Mouse (Mus musculus): ENCODE measurements around the gene Syt3.
A peak's percentile ranks its signal among the peaks of the same experiment; 100 is the strongest.

Syt3 gene

DNA sequence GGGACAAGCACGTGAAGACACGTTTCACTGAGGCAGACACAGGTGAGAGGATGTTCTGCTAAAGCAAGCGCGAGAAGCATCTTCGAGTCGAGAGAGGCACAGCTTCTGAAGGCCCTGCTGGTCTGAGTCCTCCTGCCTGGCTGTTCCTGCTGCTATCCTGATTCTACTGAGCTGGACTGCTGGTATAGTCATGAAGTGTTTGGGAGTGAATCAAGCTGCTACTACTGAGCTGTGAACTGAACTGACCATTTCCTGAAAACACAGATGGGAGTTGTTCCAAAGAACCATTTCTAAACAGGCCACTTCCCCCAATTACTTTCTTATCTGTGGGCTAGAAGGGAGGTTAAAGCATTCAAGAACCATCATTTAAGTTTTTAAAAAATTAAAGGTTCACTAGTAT, 29.4 kb downstream of the Syt3 start:
- DNase-seq = no peak

DNA sequence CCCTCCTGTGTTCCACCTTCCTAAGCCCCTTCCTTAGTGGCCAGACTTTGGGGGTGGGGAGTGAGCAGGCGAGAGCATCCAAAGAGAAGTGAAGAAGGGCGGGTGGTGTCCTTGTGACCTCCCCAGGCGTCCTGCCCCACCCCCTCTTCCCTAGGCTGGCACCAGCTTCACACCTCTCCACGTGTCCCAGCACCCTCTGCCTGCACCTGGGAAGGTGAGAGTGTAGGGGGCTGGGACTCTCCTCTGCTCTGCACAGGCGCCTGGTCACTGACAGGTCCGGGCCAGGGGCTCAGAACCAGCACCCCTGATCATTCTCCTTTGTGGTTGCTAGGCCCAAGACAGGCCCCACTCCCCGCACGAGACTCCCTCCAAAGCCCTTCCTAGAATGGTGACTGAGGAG, 43.8 kb downstream of the Syt3 start:
- no peak for DNase-seq

GRCm38 (mm10) chr7:44428171-44428950, 44.5 kb downstream of the Syt3 start:
- no peak for DNase-seq

GRCm38 (mm10) chr7:44428968-44429521, 45.1 kb downstream of the Syt3 start, which contains the start of gene Lrrc4b:
Lrrc4b (plus strand) TSS chr7:44429018.
- no peak for DNase-seq

GRCm38 (mm10) chr7:44429534-44430488, 45.9 kb downstream of the Syt3 start:
- no peak for DNase-seq

DNA sequence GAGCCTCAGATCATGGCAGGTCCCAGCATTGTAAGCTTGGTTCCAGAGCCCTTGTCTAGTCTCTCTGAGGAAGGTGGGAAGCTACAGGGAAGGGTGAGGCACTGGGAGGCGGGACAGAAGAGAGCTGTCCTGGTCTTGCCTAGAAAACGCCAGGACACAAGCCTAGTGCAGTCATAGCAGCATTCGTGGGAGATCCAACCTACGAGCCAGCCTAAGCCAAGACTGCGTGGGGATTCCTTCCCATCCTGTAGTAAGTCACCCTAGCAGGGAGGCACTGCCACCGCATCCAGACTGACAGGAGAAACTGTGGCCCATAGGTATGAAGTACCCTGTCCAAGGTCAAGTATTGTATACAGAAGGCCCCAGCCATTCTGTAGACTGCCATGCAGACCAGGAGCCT, 48.6 kb downstream of the Syt3 start:
- DNase-seq = no peak

DNA sequence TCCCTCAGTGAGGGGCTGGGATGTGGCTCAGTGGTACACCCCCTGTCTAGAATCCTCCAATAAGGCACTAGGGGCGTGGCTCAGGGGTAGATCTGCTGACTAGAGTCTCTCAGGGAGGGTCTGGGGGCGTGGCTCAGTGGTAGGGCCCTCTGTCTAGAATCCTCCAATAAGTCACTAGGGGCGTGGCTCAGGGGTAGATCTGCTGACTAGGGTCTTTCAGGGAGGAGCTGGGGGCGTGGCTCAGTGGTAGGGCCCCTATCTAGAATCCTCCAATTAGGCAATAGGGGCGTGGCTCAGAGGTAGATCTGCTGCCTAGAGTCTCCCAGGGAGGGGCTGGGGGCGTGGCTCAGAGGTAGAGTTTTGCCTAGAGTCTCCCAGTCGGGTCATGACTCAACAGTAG, 49.5 kb downstream of the Syt3 start:
- peak; percentile 88 for DNase-seq

DNA sequence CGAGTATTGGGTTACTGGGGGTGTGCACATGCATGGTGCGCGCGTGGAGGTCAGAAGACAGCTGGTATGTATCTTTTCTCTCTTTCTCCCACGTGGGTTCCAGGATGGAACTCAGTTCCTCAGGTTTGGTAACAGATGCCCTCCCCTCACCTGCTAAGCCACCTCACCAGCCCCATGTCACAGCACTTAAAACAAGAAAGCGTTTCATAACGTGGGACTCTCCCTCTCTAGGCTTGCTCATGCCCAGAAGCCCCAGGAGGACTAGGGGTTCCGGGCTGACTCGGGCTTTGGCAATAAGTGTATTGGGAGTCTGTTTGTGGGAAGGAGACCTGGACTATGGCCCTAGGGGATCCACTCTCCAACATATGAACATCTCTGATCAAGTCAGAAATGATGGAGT, 50.2 kb downstream of the Syt3 start:
- DNase-seq = no peak

DNA sequence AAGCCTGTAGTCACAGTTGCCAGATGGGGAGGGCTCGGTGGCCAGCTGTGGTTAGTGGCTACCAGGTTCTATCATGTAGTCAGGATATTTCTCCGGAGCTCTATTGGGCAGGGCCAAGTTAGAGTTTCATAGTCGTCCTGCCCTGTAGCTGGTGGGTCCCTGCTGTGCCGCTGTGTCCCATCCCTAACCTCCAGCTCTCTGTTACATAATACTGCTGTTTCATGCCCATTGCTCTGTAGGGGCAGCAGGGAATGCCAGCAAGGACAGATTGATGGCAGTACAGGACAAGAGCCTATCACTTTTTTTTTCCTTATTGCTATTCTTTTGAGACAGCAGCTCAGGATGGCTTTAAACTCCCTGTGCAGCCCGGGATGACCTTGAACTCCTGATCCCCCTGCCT, 51.9 kb downstream of the Syt3 start:
- DNase-seq = no peak

GRCm38 (mm10) chr7:44436267-44436666, 52.4 kb downstream of the Syt3 start:
- DNase-seq = no peak

GRCm38 (mm10) chr7:44437188-44437587, 53.3 kb downstream of the Syt3 start:
- DNase-seq = no peak

- no peak for DNase-seq
These were observed 54.0 kb downstream of the Syt3 start for GRCm38 (mm10) chr7:44437933-44438332.

DNA sequence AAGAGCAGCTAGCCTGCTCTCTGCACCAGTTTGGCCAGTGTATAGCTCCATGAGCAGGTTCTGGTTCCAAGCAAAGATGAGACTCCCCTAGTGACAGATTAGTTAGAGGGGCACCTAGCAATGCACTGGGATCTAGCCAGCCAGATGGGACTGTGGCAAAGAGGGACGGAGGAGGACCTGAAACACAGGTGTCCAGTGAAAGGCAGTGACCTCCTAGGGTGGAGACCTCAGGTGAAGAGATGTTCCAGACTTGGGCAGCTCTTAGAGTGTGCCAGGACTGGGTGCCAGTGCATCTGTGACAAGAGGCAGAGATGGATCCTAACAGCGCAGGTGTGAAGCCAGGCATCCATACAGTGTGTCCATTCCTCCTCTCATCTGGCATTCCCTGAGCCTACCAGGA, 55.8 kb downstream of the Syt3 start:
- no peak for DNase-seq

DNA sequence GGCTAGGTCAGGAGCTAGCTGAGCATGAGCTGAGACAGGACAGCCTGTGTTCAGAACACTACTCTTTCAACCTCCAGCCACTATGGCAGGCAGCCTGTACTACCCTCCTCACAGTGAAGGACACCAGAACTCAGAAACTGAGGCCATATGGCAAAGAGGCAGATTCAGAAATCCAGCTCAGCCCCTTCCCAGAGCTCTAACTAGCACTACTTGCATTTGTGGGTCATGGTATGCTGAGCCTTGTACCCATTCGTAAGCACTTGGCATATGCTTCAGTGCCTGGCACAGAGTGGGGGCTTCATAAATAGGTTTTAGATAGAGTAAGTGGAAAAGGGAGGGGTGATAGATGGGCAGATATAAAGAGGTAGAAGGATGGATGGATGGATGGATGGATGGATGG, 56.6 kb downstream of the Syt3 start:
- DNase-seq = no peak

DNA sequence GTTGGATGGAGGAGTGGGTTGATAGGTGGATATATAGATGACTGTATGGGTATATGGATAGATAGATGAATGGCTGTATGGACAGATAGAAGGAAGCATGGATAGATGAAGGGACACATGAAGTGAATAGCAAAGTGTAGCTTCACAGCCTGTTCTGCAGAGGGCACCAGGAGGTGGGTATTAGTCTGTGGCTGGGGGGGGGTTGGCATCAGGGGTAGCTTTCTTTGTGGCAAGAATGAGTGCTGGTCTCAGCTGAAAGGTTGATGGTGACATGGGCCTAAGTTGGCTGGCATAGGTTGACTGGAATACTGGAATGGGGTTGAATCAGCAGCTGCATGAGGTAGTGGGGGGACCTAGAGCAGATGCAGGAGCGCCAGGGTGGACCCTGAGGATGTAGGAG, 57.3 kb downstream of the Syt3 start:
- DNase-seq = no peak

DNA sequence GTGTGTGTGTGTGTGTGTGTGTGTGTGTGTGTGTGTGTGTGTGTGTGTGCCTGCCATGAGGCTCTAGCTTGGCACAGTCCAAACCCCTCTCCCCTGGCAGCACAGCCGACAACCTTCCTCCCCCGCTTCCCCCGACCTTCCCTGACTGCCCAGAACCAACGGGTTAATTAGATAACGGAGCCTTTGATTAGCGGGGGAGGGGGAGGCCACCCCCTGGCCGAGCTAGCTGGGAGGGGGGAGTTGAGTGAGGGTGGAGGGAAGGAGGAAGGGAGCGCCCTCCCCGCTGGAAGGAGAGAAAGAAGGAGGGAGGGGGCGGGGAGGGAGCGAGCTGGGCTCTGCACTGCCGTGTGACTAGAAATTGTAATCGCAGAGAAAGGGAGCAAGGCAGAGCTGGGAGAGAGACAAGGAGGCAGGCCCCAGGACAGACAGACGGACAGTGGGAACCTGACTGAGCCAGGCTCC, 57.8 kb downstream of the Syt3 start:
- DNase-seq = no peak

GRCm38 (mm10) chr7:44442407-44442821, 58.5 kb downstream of the Syt3 start:
- no peak for DNase-seq

DNA sequence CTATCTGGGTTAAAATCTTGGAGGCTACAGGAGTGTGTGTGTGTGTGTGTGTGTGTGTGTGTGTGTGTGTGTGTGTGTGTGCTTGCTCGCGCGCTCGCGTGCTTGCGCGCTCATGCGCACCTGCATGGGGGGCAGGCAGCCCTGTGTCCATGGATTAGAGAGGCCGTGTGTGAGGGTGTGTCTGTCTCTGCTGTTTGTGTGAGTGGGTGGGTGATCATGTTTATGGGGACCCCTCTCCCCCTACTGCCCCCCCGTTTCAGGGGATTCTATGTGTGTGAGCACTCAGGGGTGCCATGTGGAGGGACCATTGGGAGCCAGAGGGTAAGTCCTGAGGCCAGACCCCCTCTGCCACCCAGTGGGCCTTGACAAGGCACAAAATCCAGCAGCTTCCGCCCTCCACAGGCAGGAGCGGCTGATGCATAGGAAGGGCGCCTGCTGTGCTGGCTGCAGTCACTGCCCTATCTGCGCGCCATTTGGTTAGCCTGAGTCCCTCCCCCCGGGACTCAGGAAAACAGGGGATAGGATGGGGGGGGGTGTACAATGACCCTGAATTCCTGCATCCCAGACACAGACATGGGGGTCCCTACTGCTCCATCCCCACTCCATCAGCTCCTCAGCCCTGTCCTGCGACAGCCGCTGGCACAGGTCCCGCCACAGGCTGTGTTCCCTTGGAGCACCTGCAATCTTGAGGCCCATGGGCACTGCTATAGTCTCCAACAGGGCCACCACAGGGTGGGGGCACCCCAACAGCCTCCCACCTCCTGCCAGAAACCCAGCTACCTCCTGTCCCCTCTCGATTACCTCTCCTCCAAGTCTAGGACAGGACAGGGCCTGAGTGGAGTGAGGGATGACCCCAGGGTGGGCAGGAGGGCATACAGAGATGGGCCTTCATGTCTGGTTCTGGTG, 59.6 kb downstream of the Syt3 start:
- no peak for DNase-seq

DNA sequence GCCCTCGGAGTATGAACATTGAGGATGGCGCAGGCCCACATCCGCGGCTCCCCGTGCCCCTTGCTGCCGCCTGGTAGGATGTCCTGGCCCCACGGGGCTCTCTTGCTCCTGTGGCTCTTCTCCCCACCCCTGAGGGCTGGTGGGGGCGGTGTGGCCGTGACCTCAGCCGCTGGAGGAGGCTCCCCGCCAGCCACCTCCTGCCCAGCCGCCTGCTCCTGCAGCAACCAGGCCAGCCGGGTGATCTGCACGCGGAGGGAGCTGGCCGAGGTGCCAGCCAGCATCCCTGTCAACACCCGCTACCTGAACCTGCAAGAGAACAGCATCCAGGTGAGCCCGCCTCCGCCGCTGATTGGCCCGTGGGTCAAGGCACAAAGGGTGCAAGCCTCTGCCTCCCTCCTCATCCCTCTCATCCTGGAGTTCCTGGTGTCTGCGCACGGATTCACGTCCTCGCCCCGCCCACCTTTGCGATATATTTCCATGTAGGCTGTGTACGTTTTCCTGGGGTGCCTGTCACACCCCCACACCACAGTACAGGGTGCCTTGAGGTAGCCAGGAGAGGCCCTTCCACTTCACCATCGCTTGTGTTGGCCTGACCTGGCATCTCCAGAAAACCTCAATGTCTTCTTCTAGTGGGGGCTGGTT, 61.1 kb downstream of the Syt3 start:
- DNase-seq = no peak

DNA sequence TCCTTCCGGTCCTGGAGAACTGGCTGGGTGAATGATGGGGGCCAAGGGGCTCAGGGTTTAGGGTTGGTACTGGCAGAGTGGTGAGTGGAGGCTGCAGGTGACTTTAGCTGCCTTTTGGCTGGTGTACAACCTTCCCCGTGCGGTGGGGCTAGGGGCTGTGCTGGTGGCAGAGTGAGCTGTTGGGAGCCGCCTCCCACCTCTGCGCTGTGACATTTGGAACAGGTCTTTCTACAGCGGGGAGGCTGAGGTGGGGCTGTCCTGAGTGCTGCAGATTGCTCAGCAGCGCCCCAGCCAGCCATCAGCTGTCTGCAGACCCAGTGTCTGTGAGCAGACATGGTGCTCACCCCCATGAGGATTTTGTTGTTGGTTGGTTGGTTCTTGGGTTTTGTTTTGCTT, 61.6 kb downstream of the Syt3 start:
- DNase-seq = no peak

DNA sequence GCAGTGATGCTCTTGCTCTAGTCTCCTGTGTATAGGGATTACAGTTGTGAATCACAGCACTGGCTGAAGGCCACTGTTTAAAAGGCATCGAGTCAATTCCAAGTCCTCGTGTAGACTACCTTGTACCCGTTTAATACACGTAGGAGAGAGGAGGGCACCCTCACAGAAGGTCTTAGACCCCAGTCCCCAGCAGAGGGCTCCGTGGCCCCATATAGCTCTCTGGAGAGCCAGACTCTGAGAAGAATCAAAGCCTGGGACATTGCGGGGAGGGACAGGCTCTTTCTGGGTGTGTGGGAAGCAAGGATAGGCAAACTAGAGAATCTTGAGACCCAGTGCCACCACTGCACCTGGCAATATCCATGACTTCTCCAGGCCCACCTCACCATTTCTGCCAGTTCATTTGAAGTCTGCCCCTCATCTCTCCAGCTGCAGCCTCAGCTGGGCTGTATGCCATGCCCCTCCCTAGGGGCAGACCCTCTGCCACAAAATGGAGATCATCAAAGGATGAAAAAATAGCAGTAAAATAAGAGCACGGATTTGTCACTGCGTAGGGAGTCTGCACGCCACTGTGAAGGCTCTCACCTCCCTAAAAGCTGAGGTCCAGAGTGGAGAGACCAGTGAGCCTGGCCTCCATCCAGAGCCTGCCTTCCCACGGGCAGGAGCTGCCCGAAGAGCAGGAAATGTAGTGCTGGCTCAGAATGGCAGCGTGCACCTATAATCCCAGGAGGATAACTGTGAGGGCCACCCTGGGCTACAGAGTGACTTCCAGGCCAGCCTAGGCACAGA, 62.4 kb downstream of the Syt3 start:
- DNase-seq = no peak

All from liver (tissue).